8 mouse cellular contexts compared by ENCODE assay signal in the genomic region with DNA sequence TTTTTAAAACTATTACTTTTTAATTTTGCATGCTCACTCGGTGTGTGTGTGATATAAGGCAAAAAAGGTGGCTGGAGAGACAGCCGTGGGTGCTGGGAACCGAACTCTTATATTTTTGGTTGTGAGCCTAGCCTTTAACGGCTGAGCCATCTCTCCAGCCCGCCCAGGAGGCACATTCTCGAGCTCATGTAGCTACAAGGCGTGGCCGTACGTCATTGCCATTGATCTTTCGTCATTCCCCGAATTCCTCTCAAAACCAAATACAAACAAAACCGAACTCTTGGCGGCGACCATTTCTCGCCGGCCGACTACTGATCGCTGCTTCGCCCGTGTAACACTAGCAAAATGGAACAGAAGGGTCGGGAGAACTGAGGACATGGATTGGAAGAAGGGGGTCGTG. TPM values are rescaled to one million over a fixed set of nuclear protein-coding genes. Genes with fewer than 3 reads are reported as not detected.
DNase-seq lines count a peak whose midpoint lies in the region; ATAC-seq and TF ChIP-seq lines count a peak whose summit lies in the region.
"Not testable (repeated sequence)": the region's sequence is repeated elsewhere in the genome, so short reads cannot be mapped to it uniquely, and the experiment has no call there.

No protein-coding gene starts in this region.

- H3K27ac ChIP-seq in embryonic fibroblast, embryonic 13.5 days (ENCODE audit: insufficient read depth, low read length) = peak overlapping the region; percentile 48; the same call in 1 of the 2 replicates
- peak overlapping the region; percentile 76 for H3K27ac ChIP-seq in heart, embryonic 10.5 days
- peak overlapping the region; percentile 75 for H3K27ac ChIP-seq in kidney, embryonic 14.5 days (ENCODE audit: low read depth, low read length)
- H3K27ac ChIP-seq in limb, embryonic 15.5 days = peak overlapping the region; percentile 93
- H3K27ac ChIP-seq in midbrain, postnatal 0 days (ENCODE audit: low read depth, low read length) = peak overlapping the region; percentile 90

- peak overlapping the region; percentile 55 for H3K4me3 ChIP-seq in C2C12 (ENCODE audit: insufficient read depth, poor library complexity, severe bottlenecking)
- peak overlapping the region; percentile 71 for H3K4me3 ChIP-seq in embryonic fibroblast, embryonic 13.5 days (ENCODE audit: insufficient read depth, low read length)
- peak overlapping the region; percentile 66 for H3K4me3 ChIP-seq in heart, embryonic 10.5 days
- peak overlapping the region; percentile 66 for H3K4me3 ChIP-seq in kidney, embryonic 14.5 days (ENCODE audit: low read length)
- peak overlapping the region; percentile 62 for H3K4me3 ChIP-seq in limb, embryonic 15.5 days
- H3K4me3 ChIP-seq in midbrain, postnatal 0 days (ENCODE audit: low read depth, low read length) = peak overlapping the region; percentile 60

- under 1% methylated on average over 22 of the region's 22 CpGs for WGBS in heart, embryonic 10.5 days
- under 1% methylated on average over 22 of the region's 22 CpGs for WGBS in kidney, embryonic 14.5 days
- WGBS in limb, embryonic 15.5 days = under 1% methylated on average over 22 of the region's 22 CpGs
- WGBS in midbrain, postnatal 0 days = under 1% methylated on average over 22 of the region's 22 CpGs

- not testable (repeated sequence) for H3K79me3 ChIP-seq in C2C12 (ENCODE audit: low read depth)

- TF ChIP-seq POLR2A in embryonic fibroblast, embryonic 13.5 days (IDR thresholded peaks at IDR 0.05; ENCODE audit: low read depth, low read length) = not testable (repeated sequence)

- H3K27me3 ChIP-seq in C2C12 (ENCODE audit: control insufficient read depth, insufficient read depth, insufficient read length); heart, embryonic 10.5 days (ENCODE audit: insufficient read depth, poor library complexity, severe bottlenecking); kidney, embryonic 14.5 days (ENCODE audit: control insufficient read depth, insufficient read depth, low read length); limb, embryonic 15.5 days; midbrain, postnatal 0 days (ENCODE audit: insufficient read depth, low read length): not testable (repeated sequence)

- peak overlapping the region; percentile 63 for H3K9ac ChIP-seq in kidney, embryonic 14.5 days (ENCODE audit: low read depth, low read length)
- peak overlapping the region; percentile 61 for H3K9ac ChIP-seq in limb, embryonic 15.5 days
- H3K9ac ChIP-seq in midbrain, postnatal 0 days (replicated peaks; ENCODE audit: low read length, poor library complexity, severe bottlenecking) = peak overlapping the region; percentile 72

- TF ChIP-seq CTCF in C2C12 (IDR thresholded peaks at IDR 0.05; ENCODE audit: control insufficient read depth, insufficient read depth, insufficient read length); embryonic fibroblast, embryonic 13.5 days (IDR thresholded peaks at IDR 0.05; ENCODE audit: borderline replicate concordance, insufficient read depth, low read length); midbrain, postnatal 0 days (IDR thresholded peaks at IDR 0.05): not testable (repeated sequence)

- H3K9me3 ChIP-seq in heart, embryonic 10.5 days; kidney, embryonic 14.5 days (ENCODE audit: control insufficient read depth, low read length); limb, embryonic 15.5 days; midbrain, postnatal 0 days (ENCODE audit: low read length): not testable (repeated sequence)

- H3K4me2 ChIP-seq in kidney, embryonic 14.5 days (replicated peaks; ENCODE audit: low read depth, low read length) = peak overlapping the region; percentile 21; the same call in 1 of the 2 replicates
- H3K4me2 ChIP-seq in limb, embryonic 15.5 days = 0 out of 2 replicates have a peak overlapping the region, but pooled peaks have one; percentile 19
- peak overlapping the region; percentile 26; the same call in 1 of the 2 replicates for H3K4me2 ChIP-seq in midbrain, postnatal 0 days (ENCODE audit: low read depth, low read length, poor library complexity, severe bottlenecking)

- not testable (repeated sequence) for H3K36me3 ChIP-seq in C2C12 (ENCODE audit: control insufficient read depth, insufficient read depth); heart, embryonic 10.5 days; kidney, embryonic 14.5 days (ENCODE audit: control insufficient read depth, insufficient read depth, low read length); limb, embryonic 15.5 days; midbrain, postnatal 0 days (ENCODE audit: insufficient read depth, low read length)

- not testable (repeated sequence) for H3K4me1 ChIP-seq in embryonic fibroblast, embryonic 13.5 days (ENCODE audit: control insufficient read depth, insufficient read depth, low read length); heart, embryonic 10.5 days; kidney, embryonic 14.5 days (ENCODE audit: control insufficient read depth, insufficient read depth, low read length); limb, embryonic 15.5 days; midbrain, postnatal 0 days (ENCODE audit: insufficient read depth, low read length)

- peak overlapping the region; percentile 66 for H3ac ChIP-seq in C2C12 (ENCODE audit: control insufficient read depth, insufficient read length, low read depth)

- not testable (repeated sequence) for H3K79me2 ChIP-seq in C2C12 (ENCODE audit: control insufficient read depth, insufficient read depth)

- peak; percentile 91 for DNase-seq in brain, adult 2 months (ENCODE audit: low read depth, low spot score)
- DNase-seq in heart, embryonic 10.5 days (ENCODE audit: low spot score) = peak; percentile 92
- DNase-seq in midbrain, postnatal 0 days (ENCODE audit: low spot score) = peak; percentile 83
- DNase-seq in spleen, postnatal 10 days (ENCODE audit: low spot score in 2 of 2) = peak; percentile 90

- peak; percentile 40 for ATAC-seq in kidney, embryonic 14.5 days (ENCODE audit: low FRiP score, low TSS enrichment)
- ATAC-seq in limb, embryonic 15.5 days (ENCODE audit: insufficient number of reproducible peaks, low FRiP score, low TSS enrichment, low read depth) = peak; percentile 21; the same call in 1 of the 2 replicates
- ATAC-seq in midbrain, postnatal 0 days (ENCODE audit: low FRiP score) = peak; percentile 57

RNA-seq across cellular contexts. Expression of gene Klrb1c, which starts 29.0 kb away (rescaled TPM):
- polyA plus RNA-seq in C2C12 (2012; fragmentation: generic; extraction: Trizol) = not detected
- not detected in 2 replicates for polyA plus RNA-seq in embryonic fibroblast, embryonic 13.5 days (2011; ENCODE audit: insufficient read length, low read depth, missing spikeins)
- polyA plus RNA-seq in heart, embryonic 10.5 days (2016; fragmentation: Nextera tagmentation; extraction: Ambion mirVana) = 0.08 TPM in 1 of 2 replicates, not detected in the other
- 0.61 TPM in 1 of 2 replicates, not detected in the other for polyA plus RNA-seq in kidney, embryonic 14.5 days (2014; fragmentation: Nextera tagmentation; extraction: Ambion mirVana)
- polyA plus RNA-seq in limb, embryonic 15.5 days (2015; fragmentation: Nextera tagmentation; extraction: Ambion mirVana) = 0.07 TPM in 1 of 2 replicates, not detected in the other
- 0.09 and 0.77 TPM in 2 replicates for total RNA-seq in midbrain, postnatal 0 days (2014; rRNA removed)
- 0.09 and 0.25 TPM in 2 replicates for polyA plus RNA-seq in midbrain, postnatal 0 days (2015; fragmentation: Nextera tagmentation; extraction: Ambion mirVana)

RNA-seq across cellular contexts. Expression of gene Klrb1, which starts 37.2 kb away (rescaled TPM):
- not detected for polyA plus RNA-seq in C2C12 (2012; fragmentation: generic; extraction: Trizol)
- polyA plus RNA-seq in embryonic fibroblast, embryonic 13.5 days (2011; ENCODE audit: insufficient read length, low read depth, missing spikeins) = not detected in 2 replicates
- not detected in 2 replicates for polyA plus RNA-seq in heart, embryonic 10.5 days (2016; fragmentation: Nextera tagmentation; extraction: Ambion mirVana)
- not detected in 2 replicates for polyA plus RNA-seq in kidney, embryonic 14.5 days (2014; fragmentation: Nextera tagmentation; extraction: Ambion mirVana)
- not detected in 2 replicates for polyA plus RNA-seq in limb, embryonic 15.5 days (2015; fragmentation: Nextera tagmentation; extraction: Ambion mirVana)
- total RNA-seq in midbrain, postnatal 0 days (2014; rRNA removed) = 2.3 TPM in 1 of 2 replicates, not detected in the other
- polyA plus RNA-seq in midbrain, postnatal 0 days (2015; fragmentation: Nextera tagmentation; extraction: Ambion mirVana) = 2.6 and 3.0 TPM in 2 replicates

Comparison
In these comparisons a context has a peak if more than half of its experiments do, and no peak if none do; other contexts are left out.
1. Peak in every context shown above with its lines: DNase-seq, ATAC-seq, H3K4me3 ChIP-seq and H3K27ac ChIP-seq.